Mouse (Mus musculus): Measurements from ENCODE around the gene Nif3l1.
A peak's percentile ranks its signal among the peaks of the same experiment; 100 is the strongest.

The Nif3l1 gene

GRCm38 (mm10) chr1:58482647-58483046 is 37.7 kb downstream of the Nif3l1 start:
- DNase-seq (ENCODE audit: low read depth, low spot score), result no peak
- Histone ChIP-seq H3K27me3 (ENCODE audit: control insufficient read depth, insufficient read depth, low read length, poor library complexity, severe bottlenecking) (no peaks in the 10 kb centered on the region), H3K36me3 (ENCODE audit: control insufficient read depth, insufficient read depth, low read length, poor library complexity, severe bottlenecking) (peaks cover 16% of the 10 kb centered on the region)

GRCm38 (mm10) chr1:58495603-58496002 is 50.7 kb downstream of the Nif3l1 start:
- no peak for DNase-seq (ENCODE audit: low read depth, low spot score)
- Histone ChIP-seq H3K36me3 (ENCODE audit: control insufficient read depth, insufficient read depth, low read length, poor library complexity, severe bottlenecking) (peaks cover 17% of the 10 kb centered on the region), H3K27me3 (ENCODE audit: control insufficient read depth, insufficient read depth, low read length, poor library complexity, severe bottlenecking) (no peaks in the 10 kb centered on the region)

- no peak for DNase-seq (ENCODE audit: low read depth, low spot score)
- no peaks in the 10 kb centered on the region for H3K27me3 ChIP-seq (ENCODE audit: control insufficient read depth, insufficient read depth, low read length, poor library complexity, severe bottlenecking)
- peaks cover 14% of the 10 kb centered on the region for H3K36me3 ChIP-seq (ENCODE audit: control insufficient read depth, insufficient read depth, low read length, poor library complexity, severe bottlenecking)
Observed at GRCm38 (mm10) chr1:58497678-58498077, 52.7 kb downstream of the Nif3l1 start.

GRCm38 (mm10) chr1:58498758-58499157 is 53.8 kb downstream of the Nif3l1 start:
- DNase-seq (ENCODE audit: low read depth, low spot score), result peak; percentile 15
- Histone ChIP-seq H3K36me3 (ENCODE audit: control insufficient read depth, insufficient read depth, low read length, poor library complexity, severe bottlenecking) (peaks cover 13% of the 10 kb centered on the region), H3K27me3 (ENCODE audit: control insufficient read depth, insufficient read depth, low read length, poor library complexity, severe bottlenecking) (no peaks in the 10 kb centered on the region)

GRCm38 (mm10) chr1:58503134-58503533 is 58.2 kb downstream of the Nif3l1 start:
- Histone ChIP-seq H3K36me3 (ENCODE audit: control insufficient read depth, insufficient read depth, low read length, poor library complexity, severe bottlenecking) (peaks cover 10% of the 10 kb centered on the region), H3K27me3 (ENCODE audit: control insufficient read depth, insufficient read depth, low read length, poor library complexity, severe bottlenecking) (no peaks in the 10 kb centered on the region)
- DNase-seq (ENCODE audit: low read depth, low spot score), result no peak

GRCm38 (mm10) chr1:58503793-58504370 is 58.9 kb downstream of the Nif3l1 start:
- peak; percentile 9 for DNase-seq (ENCODE audit: low read depth, low spot score)
- H3K27me3 ChIP-seq (ENCODE audit: control insufficient read depth, insufficient read depth, low read length, poor library complexity, severe bottlenecking), result no peaks in the 10 kb centered on the region
- peaks cover 10% of the 10 kb centered on the region for H3K36me3 ChIP-seq (ENCODE audit: control insufficient read depth, insufficient read depth, low read length, poor library complexity, severe bottlenecking)

- H3K27me3 ChIP-seq (ENCODE audit: control insufficient read depth, insufficient read depth, low read length, poor library complexity, severe bottlenecking), result no peaks in the 10 kb centered on the region
- DNase-seq (ENCODE audit: low read depth, low spot score), result peak; percentile 92
- H3K36me3 ChIP-seq (ENCODE audit: control insufficient read depth, insufficient read depth, low read length, poor library complexity, severe bottlenecking), result peaks cover 3% of the 10 kb centered on the region; the same call in 1 of the 2 replicates
Observed at GRCm38 (mm10) chr1:58504577-58505254, 59.8 kb downstream of the Nif3l1 start, which contains the start of gene Orc2. Gene Orc2, minus strand, starts transcription at chr1:58505109.

GRCm38 (mm10) chr1:58507249-58507648 is 62.3 kb downstream of the Nif3l1 start:
- DNase-seq (ENCODE audit: low read depth, low spot score), result no peak
- Histone ChIP-seq H3K27me3 (ENCODE audit: control insufficient read depth, insufficient read depth, low read length, poor library complexity, severe bottlenecking) (no peaks in the 10 kb centered on the region), H3K36me3 (ENCODE audit: control insufficient read depth, insufficient read depth, low read length, poor library complexity, severe bottlenecking) (0 out of 2 replicates have a peak, but pooled peaks cover 2% of the 10 kb centered on the region)
